Mouse (Mus musculus) heart, postnatal 0 days (tissue): ENCODE measurements around the gene Zdhhc5.

Source experiments
- CTCF ChIP-seq: IDR thresholded peaks from 2 replicates; pipeline ENCODE4 v1.5.1; 2016; ENCODE audit warnings: antibody characterized with exemption, control low read depth, low read depth
- EP300 ChIP-seq: IDR thresholded peaks from 2 replicates; pipeline ENCODE4 v1.6.1; 2016; ENCODE audit warnings: antibody characterized with exemption, low read depth

GRCm38 (mm10) chr2:84704329-84704728, 10.7 kb downstream of the Zdhhc5 start:
- TF ChIP-seq CTCF (no peak), EP300 (no peak)
